Mouse (Mus musculus): ENCODE data around the gene Ddit4l. TPM values are rescaled to one million over a fixed set of nuclear protein-coding genes. Genes with fewer than 3 reads are reported as not detected.
"Not testable (repeated sequence)": the region's sequence is repeated elsewhere in the genome, so short reads cannot be mapped to it uniquely, and the experiment has no call there.

Ddit4l gene
- total RNA-seq (2014; rRNA removed) (2.4 and 3.0 TPM in 2 replicates), polyA plus RNA-seq (2015; fragmentation: Nextera tagmentation; extraction: Ambion mirVana) (6.4 and 7.5 TPM in 2 replicates)

GRCm38 (mm10) chr3:137621312-137621711, at the start of gene Ddit4l:
Ddit4l (plus strand) TSS chr3:137621612.
- H3K4me3 ChIP-seq (ENCODE audit: low read length); H3K27ac ChIP-seq; H3K27me3 ChIP-seq (ENCODE audit: insufficient read depth, low read length); H3K9me3 ChIP-seq (ENCODE audit: low read length); H3K9ac ChIP-seq (replicated peaks; ENCODE audit: low read length); ATAC-seq; H3K36me3 ChIP-seq (ENCODE audit: insufficient read depth, low read length); DNase-seq (ENCODE audit: low spot score); H3K4me1 ChIP-seq (ENCODE audit: insufficient read depth, low read length); H3K4me2 ChIP-seq (ENCODE audit: low read depth, low read length): not testable (repeated sequence)
- WGBS = 92% methylated on average over 3 of the region's 3 CpGs

- no peak for TF ChIP-seq CTCF (IDR thresholded peaks at IDR 0.05; ENCODE audit: low read depth)
- WGBS = 52% methylated on average over 4 of the region's 4 CpGs
Observed at GRCm38 (mm10) chr3:137576146-137576545, 45.3 kb upstream of the Ddit4l start.

DNA sequence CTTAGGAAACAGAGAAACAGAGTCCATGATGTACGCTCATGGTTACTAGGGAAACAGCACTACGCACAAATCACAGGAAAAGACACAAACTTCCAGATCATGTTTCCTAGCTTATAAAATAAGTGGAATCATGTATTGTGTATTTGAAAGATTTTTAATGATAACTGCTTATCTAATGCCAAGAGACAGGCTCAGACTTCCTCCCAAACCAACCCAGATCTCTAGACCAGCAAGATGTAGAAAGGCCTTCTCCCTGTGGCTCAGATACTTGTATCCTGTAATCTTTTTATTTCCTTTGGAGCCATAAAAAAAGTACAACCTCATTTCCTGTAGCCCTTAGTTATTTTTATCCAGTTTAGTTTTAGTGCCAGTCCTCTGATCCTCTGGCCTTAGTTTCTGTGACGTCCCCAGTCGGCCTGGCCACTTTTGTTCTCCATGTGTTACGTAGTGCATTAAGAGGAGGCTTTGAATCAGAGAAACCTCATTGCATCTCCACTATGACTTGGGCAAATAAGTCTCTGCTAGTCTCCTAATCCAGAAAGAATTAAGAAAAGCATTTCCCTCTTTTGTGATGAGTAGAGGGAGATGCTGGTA, 34.9 kb upstream of the Ddit4l start:
- no peak for TF ChIP-seq CTCF (IDR thresholded peaks at IDR 0.05; ENCODE audit: low read depth)
- no peaks in the 10 kb centered on the region for H3K4me1 ChIP-seq (ENCODE audit: insufficient read depth, low read length)
- no peak overlapping the region for H3K9ac ChIP-seq (replicated peaks; ENCODE audit: low read length)
- no peak overlapping the region for H3K4me3 ChIP-seq (ENCODE audit: low read length)
- no peak overlapping the region for H3K27ac ChIP-seq
- H3K27me3 ChIP-seq (ENCODE audit: insufficient read depth, low read length) = no peaks in the 10 kb centered on the region
- ATAC-seq (no peak), DNase-seq (ENCODE audit: low spot score) (no peak)
- no peaks in the 10 kb centered on the region for H3K36me3 ChIP-seq (ENCODE audit: insufficient read depth, low read length)
- no peak overlapping the region for H3K4me2 ChIP-seq (ENCODE audit: low read depth, low read length)
- no peaks in the 10 kb centered on the region for H3K9me3 ChIP-seq (ENCODE audit: low read length)
- 90% methylated on average over 5 of the region's 5 CpGs for WGBS

More at GRCm38 (mm10) chr3:137576146-137576545, 45.3 kb upstream of the Ddit4l start:
- Histone ChIP-seq H3K9ac (replicated peaks; ENCODE audit: low read length) (no peak overlapping the region), H3K27ac (no peak overlapping the region), H3K27me3 (ENCODE audit: insufficient read depth, low read length) (no peaks in the 10 kb centered on the region), H3K4me1 (ENCODE audit: insufficient read depth, low read length) (no peaks in the 10 kb centered on the region), H3K4me3 (ENCODE audit: low read length) (no peak overlapping the region), H3K4me2 (ENCODE audit: low read depth, low read length) (no peak overlapping the region), H3K36me3 (ENCODE audit: insufficient read depth, low read length) (no peaks in the 10 kb centered on the region), H3K9me3 (ENCODE audit: low read length) (no peaks in the 10 kb centered on the region)
- no peak for ATAC-seq
- no peak for DNase-seq (ENCODE audit: low spot score)

DNA sequence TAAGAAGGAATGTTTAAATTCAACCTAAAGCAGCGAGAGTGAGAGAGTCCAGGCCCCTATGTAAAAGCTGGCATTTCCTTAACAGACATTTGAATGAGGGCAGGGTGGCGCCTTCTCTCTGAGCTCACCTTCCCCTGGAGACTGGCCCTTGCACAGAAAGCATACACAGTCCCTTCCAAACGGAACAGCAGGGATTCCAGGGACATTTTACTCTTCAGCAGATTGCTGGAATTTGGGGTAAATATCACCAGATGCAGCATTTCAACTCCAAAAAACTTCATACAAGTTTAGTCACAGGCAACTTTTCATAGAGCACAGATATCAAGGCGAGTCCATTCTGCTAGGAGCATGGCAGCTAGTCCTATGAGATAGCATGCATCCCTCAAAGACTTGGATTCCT, 31.6 kb upstream of the Ddit4l start:
- Histone ChIP-seq H3K9ac (replicated peaks; ENCODE audit: low read length) (no peak overlapping the region), H3K4me2 (ENCODE audit: low read depth, low read length) (no peak overlapping the region), H3K4me3 (ENCODE audit: low read length) (no peak overlapping the region), H3K36me3 (ENCODE audit: insufficient read depth, low read length) (no peaks in the 10 kb centered on the region), H3K4me1 (ENCODE audit: insufficient read depth, low read length) (no peaks in the 10 kb centered on the region), H3K27ac (no peak overlapping the region), H3K27me3 (ENCODE audit: insufficient read depth, low read length) (no peaks in the 10 kb centered on the region), H3K9me3 (ENCODE audit: low read length) (no peaks in the 10 kb centered on the region)
- TF ChIP-seq CTCF (IDR thresholded peaks at IDR 0.05; ENCODE audit: low read depth) = no peak
- 74% methylated on average over 4 of the region's 4 CpGs for WGBS
- no peak for DNase-seq (ENCODE audit: low spot score)
- no peak for ATAC-seq

- ATAC-seq = no peak
- H3K27ac ChIP-seq = no peak overlapping the region
Observed at GRCm38 (mm10) chr3:137594332-137594905, 27.0 kb upstream of the Ddit4l start.

GRCm38 (mm10) chr3:137608918-137609435, 12.4 kb upstream of the Ddit4l start:
- Histone ChIP-seq H3K27ac (no peak overlapping the region), H3K27me3 (ENCODE audit: insufficient read depth, low read length) (no peaks in the 10 kb centered on the region), H3K4me2 (ENCODE audit: low read depth, low read length) (no peak overlapping the region), H3K36me3 (ENCODE audit: insufficient read depth, low read length) (no peaks in the 10 kb centered on the region), H3K4me1 (ENCODE audit: insufficient read depth, low read length) (no peaks in the 10 kb centered on the region), H3K9me3 (ENCODE audit: low read length) (no peaks in the 10 kb centered on the region), H3K9ac (replicated peaks; ENCODE audit: low read length) (no peak overlapping the region), H3K4me3 (ENCODE audit: low read length) (no peak overlapping the region)
- no peak for TF ChIP-seq CTCF (IDR thresholded peaks at IDR 0.05; ENCODE audit: low read depth)
- no peak for DNase-seq (ENCODE audit: low spot score)
- WGBS = 88% methylated on average over 1 of the region's 1 CpGs
- ATAC-seq = no peak

More at GRCm38 (mm10) chr3:137594332-137594905, 27.0 kb upstream of the Ddit4l start:
- Histone ChIP-seq H3K4me1 (ENCODE audit: insufficient read depth, low read length) (no peaks in the 10 kb centered on the region), H3K27me3 (ENCODE audit: insufficient read depth, low read length) (no peaks in the 10 kb centered on the region), H3K9me3 (ENCODE audit: low read length) (no peaks in the 10 kb centered on the region), H3K4me2 (ENCODE audit: low read depth, low read length) (no peak overlapping the region), H3K9ac (replicated peaks; ENCODE audit: low read length) (no peak overlapping the region), H3K36me3 (ENCODE audit: insufficient read depth, low read length) (no peaks in the 10 kb centered on the region), H3K4me3 (ENCODE audit: low read length) (no peak overlapping the region)
- WGBS = 38% methylated on average over 4 of the region's 4 CpGs
- no peak for TF ChIP-seq CTCF (IDR thresholded peaks at IDR 0.05; ENCODE audit: low read depth)
- no peak for DNase-seq (ENCODE audit: low spot score)
